Mouse (Mus musculus) neural tube, embryonic 12.5 days (tissue): ENCODE data around the gene Abcc2. TPM values are rescaled to one million over a fixed set of nuclear protein-coding genes. Genes with fewer than 3 reads are reported as not detected.

ENCODE experiments used
- ATAC-seq: fragments of 200-750 bp; cut with Nextera tagmentation; 2 replicates; pipeline ENCODE4 v1.8.0; 2017; ENCODE audit warnings: low read depth, mild to moderate bottlenecking, moderate TSS enrichment, moderate library complexity; ENCODE audit not compliant: low FRiP score
- H3K27ac ChIP-seq: fragments of 300-500 bp; sonication (generic); 2 replicates; pipeline ENCODE4 v1.5.1; 2016
- H3K27me3 ChIP-seq: fragments of 300-500 bp; sonication (generic); replicated peaks from 2 replicates; pipeline ENCODE4 v1.6.1; 2016; ENCODE audit warnings: mild to moderate bottlenecking
- H3K36me3 ChIP-seq: fragments of 300-500 bp; sonication (generic); 2 replicates; pipeline ENCODE4 v1.6.1; 2016; ENCODE audit warnings: mild to moderate bottlenecking
- H3K4me1 ChIP-seq: fragments of 300-500 bp; sonication (generic); 2 replicates; pipeline ENCODE4 v1.6.1; 2016
- H3K4me2 ChIP-seq: fragments of 300-500 bp; sonication (generic); replicated peaks from 2 replicates; pipeline ENCODE4 v1.6.1; 2016; ENCODE audit warnings: mild to moderate bottlenecking
- H3K4me3 ChIP-seq: fragments of 300-500 bp; sonication (generic); 2 replicates; pipeline ENCODE4 v1.5.1; 2016
- H3K9ac ChIP-seq: fragments of 300-500 bp; sonication (generic); 2 replicates; pipeline ENCODE4 v1.6.1; 2016; ENCODE audit warnings: mild to moderate bottlenecking
- H3K9me3 ChIP-seq: fragments of 300-500 bp; sonication (generic); 2 replicates; pipeline ENCODE4 v1.6.1; 2016; ENCODE audit warnings: mild to moderate bottlenecking
- WGBS: fragments of 180-500 bp; shearing (Covaris S2); methylation state at CpG from one replicate; pipeline ENCODE4 v1.1.7; 2016; 5-methylcytosine and 5-hydroxymethylcytosine counted together
- polyA plus RNA-seq: library from polyadenylated mRNA; unstranded; fragments of >200 nt; fragmentation: Nextera tagmentation; extraction: Ambion mirVana; gene quantifications from 2 replicates; pipeline ENCODE4 v1.2.1, GENCODE M21; 2016

Abcc2 gene
- polyA plus RNA-seq, result 0.08 and 0.09 TPM in 2 replicates

GRCm38 (mm10) chr19:43781980-43782379 is at the start of gene Abcc2:
Gene Abcc2 (plus strand): TSS chr19:43782192.
- ATAC-seq, result no peak
- Histone ChIP-seq H3K9me3 (no peaks in the 10 kb centered on the region), H3K27ac (no peak within 1 kb of the TSS), H3K4me3 (no peak within 1 kb of the TSS), H3K9ac (no peak within 1 kb of the TSS), H3K4me1 (no peaks in the 10 kb centered on the region), H3K4me2 (no peak within 1 kb of the TSS), H3K27me3 (no peaks in the 10 kb centered on the region), H3K36me3 (no peaks in the 10 kb centered on the region)
- WGBS, result 83% methylated on average over 3 of the region's 3 CpGs

- peaks cover 84% of the 10 kb centered on the region for H3K36me3 ChIP-seq
- H3K4me1 ChIP-seq, result no peaks in the 10 kb centered on the region
- no peak overlapping the region for H3K4me3 ChIP-seq
- no peak overlapping the region for H3K4me2 ChIP-seq
- H3K27ac ChIP-seq, result no peak overlapping the region
- WGBS, result 95% methylated on average over 10 of the region's 10 CpGs
- no peak overlapping the region for H3K9ac ChIP-seq
- no peaks in the 10 kb centered on the region for H3K9me3 ChIP-seq
- no peaks in the 10 kb centered on the region for H3K27me3 ChIP-seq
- ATAC-seq, result no peak
Measured at GRCm38 (mm10) chr19:43738409-43738808, 43.6 kb upstream of the Abcc2 start.

- Histone ChIP-seq H3K4me1 (no peaks in the 10 kb centered on the region), H3K9me3 (no peaks in the 10 kb centered on the region), H3K4me3 (no peak overlapping the region), H3K27ac (no peak overlapping the region), H3K36me3 (peaks cover 87% of the 10 kb centered on the region), H3K27me3 (no peaks in the 10 kb centered on the region), H3K4me2 (no peak overlapping the region), H3K9ac (no peak overlapping the region)
- no peak for ATAC-seq
- WGBS, result 94% methylated on average over 7 of the region's 7 CpGs
Measured at GRCm38 (mm10) chr19:43743401-43743800, 38.6 kb upstream of the Abcc2 start.

- 95% methylated on average over 3 of the region's 3 CpGs for whole genome bisulfite sequencing
- Histone ChIP-seq H3K9ac (no peak overlapping the region), H3K27ac (no peak overlapping the region), H3K9me3 (no peaks in the 10 kb centered on the region), H3K4me1 (no peaks in the 10 kb centered on the region), H3K27me3 (no peaks in the 10 kb centered on the region), H3K36me3 (peaks cover 78% of the 10 kb centered on the region), H3K4me3 (no peak overlapping the region), H3K4me2 (no peak overlapping the region)
- no peak for ATAC-seq
Measured at GRCm38 (mm10) chr19:43745740-43746139, 36.3 kb upstream of the Abcc2 start.

- H3K9ac ChIP-seq, result no peak overlapping the region
- peaks cover 64% of the 10 kb centered on the region for H3K36me3 ChIP-seq
- H3K27me3 ChIP-seq, result no peaks in the 10 kb centered on the region
- 97% methylated on average over 4 of the region's 4 CpGs for WGBS
- no peak overlapping the region for H3K27ac ChIP-seq
- H3K4me3 ChIP-seq, result no peak overlapping the region
- no peaks in the 10 kb centered on the region for H3K9me3 ChIP-seq
- no peak overlapping the region for H3K4me2 ChIP-seq
- no peaks in the 10 kb centered on the region for H3K4me1 ChIP-seq
- no peak for ATAC-seq
Measured at GRCm38 (mm10) chr19:43747877-43748276, 34.1 kb upstream of the Abcc2 start.

DNA sequence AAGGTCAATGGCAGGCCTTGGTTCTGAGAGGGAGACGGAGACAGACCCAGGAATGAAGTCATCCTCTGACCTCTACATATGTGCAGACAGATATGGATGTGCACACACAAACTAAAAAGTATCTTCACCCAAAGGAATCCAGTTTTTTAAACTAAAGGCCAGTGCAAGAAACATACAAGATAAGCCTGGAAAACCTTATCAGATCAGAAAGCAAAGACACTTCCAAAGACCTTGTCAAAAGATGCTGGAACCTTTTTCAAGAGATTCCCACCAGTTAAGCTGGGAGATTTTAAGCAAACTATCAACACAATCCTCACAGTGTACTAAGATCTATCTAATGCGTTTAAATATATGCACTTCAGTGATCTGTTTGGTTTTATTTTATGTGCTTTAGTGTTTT is 32.0 kb upstream of the Abcc2 start:
- Histone ChIP-seq H3K9me3 (no peaks in the 10 kb centered on the region), H3K4me2 (no peak overlapping the region), H3K4me1 (no peaks in the 10 kb centered on the region), H3K27ac (no peak overlapping the region), H3K36me3 (peaks cover 48% of the 10 kb centered on the region), H3K27me3 (no peaks in the 10 kb centered on the region), H3K9ac (no peak overlapping the region), H3K4me3 (no peak overlapping the region)
- ATAC-seq, result no peak
- 96% methylated on average over 2 of the region's 2 CpGs for WGBS

DNA sequence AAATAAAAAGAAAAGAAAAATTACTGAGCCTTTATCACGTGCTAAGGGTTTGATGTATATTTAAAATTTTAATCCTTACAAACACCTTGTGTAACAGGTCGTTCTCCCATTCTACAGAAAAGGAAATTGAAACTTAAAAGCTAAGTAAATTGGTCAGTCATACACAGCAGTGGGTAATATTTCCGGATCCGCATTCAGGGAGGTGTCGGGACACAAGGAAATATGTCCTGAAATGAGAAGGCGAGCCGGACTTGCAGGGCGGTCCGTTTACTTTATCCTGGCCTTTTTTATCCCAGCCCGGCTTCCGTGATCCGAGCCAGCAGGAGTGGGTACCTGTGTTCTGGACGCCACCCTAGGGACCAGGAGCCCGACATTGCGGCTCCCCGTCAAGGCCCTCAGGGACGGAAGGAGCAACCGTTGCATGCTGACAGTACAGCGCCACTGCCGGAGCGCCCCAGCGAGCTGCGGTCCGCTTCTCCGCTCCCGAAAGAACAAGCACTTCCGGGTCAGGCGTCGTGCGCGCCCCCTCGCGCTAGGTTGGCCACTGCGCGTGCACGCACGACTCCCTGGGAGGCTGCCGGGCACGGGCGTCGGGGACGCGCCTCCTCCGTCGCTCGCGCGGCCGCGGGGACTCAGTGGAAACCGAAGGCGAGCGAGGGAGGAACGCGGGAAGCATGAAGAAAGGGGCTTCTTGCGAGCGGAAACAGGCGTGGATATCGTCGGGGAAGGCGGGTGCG is 29.3 kb upstream of the Abcc2 start, which contains the start of the genes Cutc and Cox15:
Cutc (plus strand) TSS at position 508 of the 737 bp plus-strand sequence.
Cox15 (minus strand) TSS at position 512 of the 737 bp plus-strand sequence.
- H3K36me3 ChIP-seq, result peaks cover 23% of the 10 kb centered on the region
- no peaks in the 10 kb centered on the region for H3K9me3 ChIP-seq
- H3K4me2 ChIP-seq, result peak within 1 kb of the TSS; percentile 64
- H3K4me1 ChIP-seq, result no peaks in the 10 kb centered on the region
- peak; percentile 95 for ATAC-seq
- peak within 1 kb of the TSS; percentile 63 for H3K4me3 ChIP-seq
- 1% methylated on average over 61 of the region's 62 CpGs for WGBS
- H3K27me3 ChIP-seq, result no peaks in the 10 kb centered on the region
- H3K9ac ChIP-seq, result peak within 1 kb of the TSS; percentile 68
- H3K27ac ChIP-seq, result peak within 1 kb of the TSS; percentile 75

DNA sequence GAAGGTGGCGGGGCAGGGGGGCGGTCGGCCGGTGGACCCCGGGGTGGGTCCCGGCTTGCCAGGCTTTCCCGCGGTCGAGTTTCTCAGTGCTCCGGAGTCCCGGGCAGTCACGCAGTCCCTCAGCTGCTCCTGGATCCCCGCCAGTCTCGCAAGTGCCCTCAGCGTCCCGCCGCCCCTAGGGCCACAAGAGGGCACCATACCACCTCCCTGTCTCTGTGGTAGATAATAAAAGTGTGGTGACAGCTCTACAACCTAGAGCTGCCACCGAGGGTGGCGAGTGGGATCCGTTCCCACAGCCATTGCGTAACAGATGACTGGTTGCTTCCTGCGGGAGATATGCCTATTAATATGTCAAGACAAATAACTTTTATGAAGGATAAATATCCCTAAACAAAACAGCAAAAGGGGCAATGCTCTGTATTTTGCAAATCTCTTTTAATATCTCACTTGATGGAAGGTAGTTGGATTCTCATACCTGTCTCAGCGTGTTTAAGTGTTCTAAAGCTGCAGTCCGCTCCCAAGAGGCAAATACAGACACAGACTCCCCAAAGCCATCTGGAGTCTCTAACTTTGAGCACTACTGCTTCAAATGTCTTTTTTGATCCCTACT is 28.7 kb upstream of the Abcc2 start:
- H3K36me3 ChIP-seq, result peaks cover 16% of the 10 kb centered on the region
- no peaks in the 10 kb centered on the region for H3K27me3 ChIP-seq
- H3K4me3 ChIP-seq, result peak overlapping the region; percentile 63
- no peaks in the 10 kb centered on the region for H3K9me3 ChIP-seq
- peak overlapping the region; percentile 75; the same call in 1 of the 2 replicates for H3K27ac ChIP-seq
- ATAC-seq, result peak; percentile 91
- peak overlapping the region; percentile 64 for H3K4me2 ChIP-seq
- 2% methylated on average over 16 of the region's 24 CpGs for WGBS
- no peaks in the 10 kb centered on the region for H3K4me1 ChIP-seq
- peak overlapping the region; percentile 68 for H3K9ac ChIP-seq

DNA sequence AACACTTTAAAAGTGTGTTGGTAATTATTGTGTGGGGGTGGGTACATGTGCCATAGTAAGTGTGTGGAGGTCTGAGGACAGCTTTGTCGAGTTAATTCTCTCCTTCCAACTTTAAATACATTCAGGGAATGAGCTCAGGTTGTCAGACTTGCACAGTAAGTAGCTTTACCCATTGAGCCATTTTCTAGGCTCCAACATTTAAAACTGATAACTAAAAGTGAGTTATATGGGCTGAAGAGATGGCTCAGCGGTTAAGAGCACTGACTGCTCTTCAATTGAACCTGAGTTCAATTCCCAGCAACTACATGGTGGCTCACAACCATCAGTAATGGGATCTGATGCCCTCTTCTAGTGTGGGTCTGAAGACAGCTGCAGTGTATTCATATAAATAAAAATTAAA is 27.8 kb upstream of the Abcc2 start:
- ATAC-seq, result no peak
- Histone ChIP-seq H3K4me2 (no peak overlapping the region), H3K9ac (no peak overlapping the region), H3K4me1 (no peaks in the 10 kb centered on the region), H3K4me3 (no peak overlapping the region), H3K9me3 (no peaks in the 10 kb centered on the region), H3K36me3 (peaks cover 9% of the 10 kb centered on the region; the same call in 1 of the 2 replicates), H3K27ac (no peak overlapping the region), H3K27me3 (no peaks in the 10 kb centered on the region)
- 78% methylated on average over 2 of the region's 2 CpGs for WGBS

DNA sequence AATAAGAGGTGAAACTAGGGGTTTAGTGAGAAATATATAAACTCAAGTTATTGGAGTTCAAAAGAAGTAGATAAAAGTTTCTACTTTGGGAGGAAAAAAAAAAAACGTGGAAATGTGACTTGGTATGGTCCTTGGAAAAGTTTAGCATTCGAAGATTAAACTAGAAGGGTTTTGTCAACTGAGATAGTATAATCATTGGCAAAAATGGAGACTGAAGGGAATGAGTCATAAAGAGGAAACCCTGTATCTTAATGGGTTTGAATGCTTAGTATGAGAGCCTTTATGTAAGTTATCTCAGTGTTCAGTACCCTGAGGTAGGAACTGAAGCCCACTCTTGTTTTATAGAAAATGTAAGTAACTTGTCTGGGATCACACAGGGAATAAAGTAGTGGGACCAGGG is 27.1 kb upstream of the Abcc2 start:
- no peak for ATAC-seq
- no peak overlapping the region for H3K4me2 ChIP-seq
- no peak overlapping the region for H3K4me3 ChIP-seq
- no peak overlapping the region for H3K9ac ChIP-seq
- no peaks in the 10 kb centered on the region for H3K4me1 ChIP-seq
- no peaks in the 10 kb centered on the region for H3K9me3 ChIP-seq
- H3K27me3 ChIP-seq, result no peaks in the 10 kb centered on the region
- H3K27ac ChIP-seq, result no peak overlapping the region
- peaks cover 7% of the 10 kb centered on the region; the same call in 1 of the 2 replicates for H3K36me3 ChIP-seq
- 76% methylated on average over 2 of the region's 2 CpGs for WGBS

- Histone ChIP-seq H3K27ac (no peak overlapping the region), H3K9me3 (no peaks in the 10 kb centered on the region), H3K4me2 (no peak overlapping the region), H3K36me3 (no peaks in the 10 kb centered on the region), H3K4me1 (no peaks in the 10 kb centered on the region), H3K27me3 (no peaks in the 10 kb centered on the region), H3K4me3 (no peak overlapping the region), H3K9ac (no peak overlapping the region)
- no peak for ATAC-seq
- 27% methylated on average over 6 of the region's 6 CpGs for WGBS
Measured at GRCm38 (mm10) chr19:43760504-43760903, 21.5 kb upstream of the Abcc2 start.

DNA sequence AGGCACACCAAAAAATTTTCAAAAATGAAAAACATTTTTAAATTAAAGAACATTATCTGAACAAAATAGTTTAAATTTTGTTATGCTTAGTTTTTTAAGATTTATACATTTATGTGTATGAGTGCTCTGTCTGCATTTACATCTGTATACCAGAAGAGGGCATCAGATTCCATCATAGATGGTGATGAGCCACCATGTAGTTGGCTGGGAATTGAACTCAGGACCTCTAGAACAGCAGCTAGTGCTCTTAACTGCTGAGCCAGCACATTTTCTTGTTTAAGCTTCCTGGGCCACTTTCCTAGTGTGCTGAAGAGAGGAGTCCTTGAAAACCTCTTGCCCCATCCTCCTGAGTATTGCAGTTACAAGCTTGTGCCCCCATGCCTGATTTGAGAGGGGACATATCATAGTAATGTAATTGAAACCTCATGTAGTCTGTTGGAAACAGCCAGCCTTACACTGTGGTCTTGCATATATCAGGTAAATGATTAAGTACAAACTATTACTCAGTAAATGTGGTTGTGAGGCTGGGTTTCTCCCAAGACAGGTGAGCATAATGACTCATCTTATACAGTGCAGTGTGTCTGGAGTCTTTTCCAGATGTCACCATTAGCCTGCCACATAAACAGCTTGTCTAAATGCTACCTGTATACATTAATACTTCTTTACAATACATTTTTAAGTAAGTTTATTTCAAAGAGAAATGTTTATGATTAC is 20.3 kb upstream of the Abcc2 start:
- H3K9me3 ChIP-seq, result no peaks in the 10 kb centered on the region
- no peak overlapping the region for H3K4me2 ChIP-seq
- no peak overlapping the region for H3K9ac ChIP-seq
- H3K4me3 ChIP-seq, result no peak overlapping the region
- H3K4me1 ChIP-seq, result no peaks in the 10 kb centered on the region
- H3K27me3 ChIP-seq, result no peaks in the 10 kb centered on the region
- no peaks in the 10 kb centered on the region for H3K36me3 ChIP-seq
- H3K27ac ChIP-seq, result no peak overlapping the region
- no peak for ATAC-seq
